Mouse (Mus musculus): ENCODE data around the gene Map1s.

Map1s gene

GRCm38 (mm10) chr8:70899226-70899625 is 6.5 kb upstream of the Map1s start:
- no peak for DNase-seq

GRCm38 (mm10) chr8:70900872-70901387 is 4.8 kb upstream of the Map1s start:
- no peak for DNase-seq

GRCm38 (mm10) chr8:70902211-70902610 is 3.5 kb upstream of the Map1s start:
- no peak for DNase-seq

- DNase-seq = no peak
Measured at GRCm38 (mm10) chr8:70903112-70903511, 2.6 kb upstream of the Map1s start.

- no peak for DNase-seq
Measured at GRCm38 (mm10) chr8:70903582-70903981, 2.1 kb upstream of the Map1s start.

- no peak for DNase-seq
Measured at GRCm38 (mm10) chr8:70904532-70904931, 1.2 kb upstream of the Map1s start.

DNA sequence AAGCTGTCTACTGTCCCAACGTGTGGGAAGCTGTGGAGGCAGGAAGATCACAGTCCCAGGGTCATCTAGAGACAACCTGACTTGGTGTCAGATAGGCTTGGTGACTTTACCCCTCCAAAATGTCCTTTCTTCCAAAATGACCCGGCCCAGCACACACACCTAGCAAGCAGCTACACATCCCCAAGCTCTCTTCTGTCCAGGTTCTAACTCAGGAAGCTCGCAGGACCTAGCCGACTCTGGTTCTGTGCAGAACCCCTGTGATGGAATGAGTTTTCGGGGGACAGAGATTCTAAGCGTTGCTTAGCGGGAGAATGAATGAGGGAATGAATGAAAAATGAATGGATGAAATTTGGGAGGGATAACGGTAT is 285 bp upstream of the Map1s start:
- DNase-seq = no peak

GRCm38 (mm10) chr8:70907518-70907917 is 1.8 kb downstream of the Map1s start:
- DNase-seq = no peak

- no peak for DNase-seq
Measured at GRCm38 (mm10) chr8:70911596-70911995, 5.9 kb downstream of the Map1s start.

DNA sequence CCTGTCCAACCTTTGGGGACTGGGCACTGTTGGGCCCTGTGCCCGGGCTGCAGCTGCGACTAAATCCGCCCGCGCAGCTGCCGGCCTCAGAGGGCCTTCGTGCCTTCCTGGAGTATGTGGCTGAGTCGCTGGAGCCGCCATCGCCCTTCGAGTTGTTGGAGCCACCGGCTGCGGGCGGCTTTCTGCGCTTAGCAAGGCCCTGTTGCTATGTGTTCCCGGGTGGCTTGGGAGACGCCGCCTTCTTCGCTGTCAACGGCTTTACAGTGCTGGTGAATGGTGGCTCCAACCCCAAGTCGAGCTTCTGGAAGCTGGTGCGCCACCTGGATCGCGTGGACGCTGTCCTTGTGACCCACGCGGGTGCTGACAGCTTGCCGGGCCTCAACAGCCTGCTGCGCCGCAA is 7.2 kb downstream of the Map1s start:
- no peak for DNase-seq

DNA sequence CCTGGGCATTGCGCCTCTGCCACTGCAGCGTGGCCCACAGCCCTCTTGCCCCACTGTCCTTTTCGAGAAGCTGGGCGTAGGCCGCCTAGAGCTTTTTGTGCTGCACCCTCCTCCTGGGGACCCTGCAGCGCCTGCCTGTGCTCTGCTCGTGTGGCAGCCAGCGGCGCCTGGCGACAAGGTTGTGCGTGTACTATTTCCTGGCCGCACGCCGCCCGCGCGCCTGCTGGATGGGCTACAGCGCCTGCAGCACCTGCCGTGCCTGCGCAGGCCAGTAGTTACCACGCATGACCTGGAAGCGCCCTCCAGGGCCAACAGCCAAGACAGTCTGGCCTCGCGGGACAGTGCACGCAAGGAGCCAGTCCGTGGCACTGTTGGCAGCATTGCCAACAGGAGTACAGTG is 7.8 kb downstream of the Map1s start:
- DNase-seq = no peak

GRCm38 (mm10) chr8:70914704-70915103 is 9.0 kb downstream of the Map1s start:
- no peak for DNase-seq

GRCm38 (mm10) chr8:70920049-70920922 is 14.6 kb downstream of the Map1s start:
- DNase-seq = no peak

DNA sequence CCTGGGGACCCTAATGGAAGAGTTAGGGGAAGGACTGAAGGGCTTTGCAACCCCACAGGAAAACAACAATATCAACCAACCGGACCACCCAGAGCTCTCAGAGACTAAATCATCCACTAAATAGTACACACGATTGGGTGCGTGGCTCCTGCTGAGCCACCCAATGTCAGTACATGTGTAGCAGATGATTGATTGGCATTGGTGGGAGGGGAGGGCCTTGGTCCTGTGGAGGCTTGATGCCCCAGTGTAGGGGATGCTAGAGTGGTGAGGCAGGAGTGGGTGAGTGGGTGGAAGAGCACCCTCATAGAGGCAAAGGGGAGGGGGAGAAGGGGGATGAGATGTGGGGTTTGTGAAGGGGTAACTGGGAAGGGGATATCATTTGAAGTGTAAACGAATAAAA is 18.4 kb downstream of the Map1s start:
- no peak for DNase-seq

- DNase-seq = no peak
Measured at GRCm38 (mm10) chr8:70925754-70926153, 20.0 kb downstream of the Map1s start.

- no peak for DNase-seq
Measured at GRCm38 (mm10) chr8:70926396-70926795, 20.7 kb downstream of the Map1s start.

GRCm38 (mm10) chr8:70928096-70928495 is 22.4 kb downstream of the Map1s start:
- no peak for DNase-seq

GRCm38 (mm10) chr8:70928778-70929322 is 23.1 kb downstream of the Map1s start:
- DNase-seq = no peak

DNA sequence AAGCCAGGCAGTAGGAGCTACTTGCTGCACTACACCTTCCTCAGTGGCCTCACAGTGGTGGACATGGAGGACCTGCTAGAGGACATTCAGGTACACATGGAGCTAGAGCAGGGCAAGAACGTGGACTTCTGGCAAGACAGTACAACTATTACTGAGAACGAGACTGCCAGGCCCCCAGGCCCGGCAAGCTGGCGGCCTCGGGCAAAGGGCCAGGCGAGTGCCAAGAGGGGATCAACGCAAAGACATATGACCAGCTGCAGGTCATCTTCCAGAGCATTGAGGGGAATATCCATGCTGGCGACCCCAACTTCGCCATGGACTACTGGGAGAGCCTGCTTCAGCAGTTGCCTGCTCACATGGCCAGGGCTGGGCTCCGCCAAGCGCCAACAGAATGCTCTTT is 26.0 kb downstream of the Map1s start:
- no peak for DNase-seq

DNA sequence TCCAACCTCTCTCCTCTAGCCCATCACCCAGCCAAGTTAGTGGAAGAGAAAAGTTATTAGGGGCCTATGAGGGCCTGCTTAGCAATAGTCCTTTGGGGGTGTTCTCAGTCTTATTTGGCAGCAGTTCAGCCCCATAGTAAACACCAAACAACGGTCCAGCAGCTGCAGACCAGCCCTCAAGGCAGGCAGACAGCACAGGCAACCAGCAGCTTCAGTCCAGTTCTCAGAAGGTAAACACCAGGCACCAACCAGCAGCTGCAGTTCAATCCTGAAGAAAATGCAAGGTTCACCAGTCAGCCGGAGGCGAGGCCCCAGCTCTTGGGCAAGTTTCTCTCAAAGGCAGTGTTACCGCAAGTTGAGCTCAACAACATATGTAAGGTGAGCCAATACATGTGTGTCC is 27.3 kb downstream of the Map1s start:
- no peak for DNase-seq

DNA sequence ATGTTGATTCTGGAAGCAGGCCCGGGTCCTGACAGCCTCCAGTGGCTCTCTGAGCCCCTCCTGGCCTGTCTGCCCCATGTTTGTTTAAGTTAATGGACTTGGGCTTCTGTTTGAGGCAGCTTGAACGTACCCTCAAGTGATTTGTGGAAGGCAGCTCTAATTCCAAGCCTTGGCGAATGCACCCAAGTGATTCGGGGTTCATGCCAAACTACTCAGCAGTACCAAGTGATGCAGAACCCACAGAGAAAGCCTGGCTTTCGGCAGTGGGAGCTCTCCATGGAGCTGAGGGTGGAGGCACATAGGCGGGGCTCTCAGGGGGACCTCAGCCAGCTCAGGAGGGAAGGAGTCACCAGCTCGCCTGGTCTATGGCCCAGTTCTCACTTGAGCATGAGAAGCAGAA is 29.1 kb downstream of the Map1s start:
- no peak for DNase-seq

DNA sequence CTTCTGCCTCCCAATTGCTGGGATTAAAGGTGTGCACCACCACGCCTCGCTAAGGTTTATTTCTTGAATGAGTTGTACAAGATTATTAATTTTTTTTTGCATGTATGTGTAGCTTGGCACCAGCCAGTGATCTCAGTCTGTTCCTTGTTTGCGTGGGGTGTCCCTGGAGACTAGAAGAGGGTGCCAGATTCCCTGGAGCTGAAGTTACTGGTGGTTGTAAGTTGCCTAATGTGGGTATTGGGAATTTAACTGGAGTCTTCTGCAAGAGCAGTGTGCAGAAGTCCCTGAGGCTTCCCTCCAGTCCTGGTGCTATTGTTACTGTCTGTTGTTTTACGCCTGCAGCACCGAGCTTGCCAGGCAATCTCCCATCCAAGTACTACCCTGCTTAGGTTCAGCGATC is 31.5 kb downstream of the Map1s start:
- DNase-seq = no peak

- DNase-seq = no peak
Measured at GRCm38 (mm10) chr8:70941478-70941877, 35.7 kb downstream of the Map1s start.

GRCm38 (mm10) chr8:70943187-70943586 is 37.5 kb downstream of the Map1s start:
- DNase-seq = no peak

- DNase-seq = no peak
Measured at GRCm38 (mm10) chr8:70949847-70950246, 44.1 kb downstream of the Map1s start.

Measured in embryo, embryonic 11 days (tissue).